Mouse (Mus musculus): ENCODE measurements around the gene Ceacam20. TPM values are rescaled to one million over a fixed set of nuclear protein-coding genes. Genes with fewer than 3 reads are reported as not detected.
"Not testable (repeated sequence)": the region's sequence is repeated elsewhere in the genome, so short reads cannot be mapped to it uniquely, and the experiment has no call there.

Gene Ceacam20
- not detected for total RNA-seq (2021)

DNA sequence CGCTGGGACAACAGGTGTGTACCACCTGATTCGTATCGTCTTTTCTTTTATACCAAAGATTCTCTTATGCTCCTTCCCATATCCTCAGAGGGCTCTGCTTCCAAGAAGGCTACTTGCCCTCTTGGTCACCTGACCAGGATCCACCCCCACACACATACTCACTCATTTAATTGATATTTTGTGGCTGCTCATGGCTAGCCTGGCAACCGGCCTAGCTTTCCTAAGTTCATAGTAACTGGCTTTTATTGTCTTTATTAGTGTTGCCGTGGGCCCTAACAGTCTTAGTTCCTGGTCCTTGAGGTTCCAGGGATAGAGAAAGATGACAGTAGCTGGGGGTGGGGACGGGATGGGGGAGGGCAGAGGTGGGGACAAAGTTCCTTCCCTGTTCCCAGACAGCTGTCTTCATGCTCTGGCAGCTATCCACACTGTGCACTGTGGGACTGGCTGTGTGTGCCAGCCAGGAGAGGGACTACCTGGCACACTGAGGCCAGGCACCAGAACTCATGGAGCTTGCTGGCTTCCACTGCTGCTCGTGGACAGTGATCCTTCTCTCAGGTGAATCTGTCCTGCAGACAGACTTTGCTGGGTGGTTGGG is at the start of gene Ceacam20:
Gene Ceacam20 (plus strand): TSS at position 428 of the 595 bp plus-strand sequence.
- DNase-seq: no peak
- intact Hi-C loops (cut with DNase I): no loop called here

DNA sequence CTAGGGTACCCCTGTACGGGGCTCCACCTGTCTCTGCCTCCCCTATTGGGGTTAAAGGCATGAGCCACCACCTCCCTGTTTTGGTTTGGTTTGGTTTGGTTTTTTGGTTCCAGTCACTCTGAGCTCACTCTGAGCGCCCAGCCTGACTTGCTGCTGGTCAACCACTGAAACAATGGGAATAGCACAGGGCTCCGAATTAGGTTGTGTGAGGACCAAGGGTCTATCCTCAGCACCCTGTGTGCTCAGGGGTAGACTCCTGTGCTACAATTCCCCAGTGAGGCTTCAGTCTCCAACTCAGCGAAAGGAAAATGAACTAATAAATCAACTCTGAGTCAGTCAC is 45.1 kb upstream of the Ceacam20 start:
- DNase-seq: no peak
- intact Hi-C loops (cut with DNase I): loop anchor here (5.0 kb wide), 1 partner anchor 37 kb away; no protein-coding TSS in a partner anchor

DNA sequence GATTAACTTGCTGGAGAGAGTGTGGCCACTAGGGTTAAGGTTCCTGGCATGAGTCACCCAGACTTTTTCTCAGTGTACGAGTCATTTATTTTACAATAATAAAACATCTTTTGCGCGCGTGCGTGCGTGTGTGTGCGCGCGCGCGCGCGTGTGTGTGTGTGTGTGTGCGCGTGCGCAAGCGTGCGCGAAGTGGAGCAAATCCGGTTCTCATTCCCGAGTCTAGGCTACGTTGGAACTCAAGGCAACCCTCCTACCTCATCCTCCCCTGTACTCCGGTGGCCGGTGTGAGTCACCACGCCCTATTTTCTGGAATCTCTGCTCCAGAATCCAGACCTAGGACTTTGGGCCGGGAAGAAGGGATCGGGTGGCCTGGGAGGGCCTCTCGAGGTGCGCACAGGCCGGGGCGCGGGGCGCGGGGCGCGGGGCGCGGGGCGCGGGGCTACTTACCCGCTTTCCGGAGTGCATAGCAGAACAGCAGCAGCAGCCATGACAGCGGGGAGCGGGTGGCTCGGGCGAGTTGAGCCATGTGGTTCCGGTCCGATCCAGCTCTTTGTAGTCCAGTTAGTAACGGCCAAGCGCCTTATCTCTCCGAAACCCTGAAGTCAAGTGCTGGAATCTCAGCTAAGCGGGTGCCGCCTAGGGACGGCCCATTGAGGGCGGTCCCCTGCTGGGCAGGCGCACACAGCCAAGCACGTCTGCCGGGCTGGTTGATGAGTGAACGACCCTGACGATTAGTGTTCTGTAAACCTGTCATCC is 44.5 kb upstream of the Ceacam20 start, which contains the start of gene Pvr:
Gene Pvr (minus strand): TSS at position 655 of the 756 bp plus-strand sequence.
- intact Hi-C loops (cut with DNase I): loop anchor here (5.0 kb wide), 1 partner anchor 37 kb away; no protein-coding TSS in a partner anchor
- DNase-seq: peak; percentile 38

DNA sequence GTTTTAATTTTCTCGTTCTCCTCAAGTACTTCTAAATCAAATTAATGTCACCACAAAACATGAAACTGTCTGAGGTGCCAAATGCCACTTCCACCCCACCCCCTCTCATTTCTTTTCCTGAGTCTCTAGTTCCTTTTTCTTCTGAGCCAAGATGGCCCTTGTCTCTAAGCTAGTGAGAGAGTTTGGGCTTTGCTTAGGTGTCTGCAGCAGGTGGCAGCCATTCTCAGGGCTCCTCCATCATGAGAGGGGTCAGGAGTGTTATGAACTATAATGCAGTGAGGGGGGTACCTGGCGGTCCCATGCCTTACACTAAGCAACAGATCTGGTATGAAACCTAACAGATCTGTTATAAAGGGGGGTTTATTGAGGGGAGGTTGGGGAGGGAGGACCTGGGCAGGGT is 41.9 kb upstream of the Ceacam20 start:
- intact Hi-C loops (cut with DNase I): loop anchor here (5.0 kb wide), 1 partner anchor 34 kb away; no protein-coding TSS in a partner anchor
- DNase-seq: no peak

DNA sequence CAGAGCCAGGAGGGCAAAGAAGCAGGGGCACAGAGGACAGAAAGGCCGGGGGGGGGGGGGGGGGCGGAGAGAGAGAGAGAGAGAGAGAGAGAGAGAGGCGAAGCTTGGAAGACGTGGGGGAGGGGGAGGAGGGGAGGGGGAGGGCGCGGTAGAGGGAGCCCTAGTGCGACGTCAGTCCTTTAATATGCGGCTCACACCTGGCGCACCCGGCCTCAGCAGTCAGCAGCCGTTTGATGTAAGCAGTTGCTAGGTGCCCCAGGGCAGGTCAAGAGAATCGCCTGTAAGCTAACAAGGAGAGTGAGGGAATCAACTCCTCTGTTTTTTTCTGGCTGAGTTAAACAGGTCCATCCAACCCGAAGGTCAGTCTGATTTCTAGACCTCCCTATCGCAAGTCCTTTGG is 41.4 kb upstream of the Ceacam20 start:
- intact Hi-C loops (cut with DNase I): loop anchor here (5.0 kb wide), 1 partner anchor 34 kb away; no protein-coding TSS in a partner anchor

DNA sequence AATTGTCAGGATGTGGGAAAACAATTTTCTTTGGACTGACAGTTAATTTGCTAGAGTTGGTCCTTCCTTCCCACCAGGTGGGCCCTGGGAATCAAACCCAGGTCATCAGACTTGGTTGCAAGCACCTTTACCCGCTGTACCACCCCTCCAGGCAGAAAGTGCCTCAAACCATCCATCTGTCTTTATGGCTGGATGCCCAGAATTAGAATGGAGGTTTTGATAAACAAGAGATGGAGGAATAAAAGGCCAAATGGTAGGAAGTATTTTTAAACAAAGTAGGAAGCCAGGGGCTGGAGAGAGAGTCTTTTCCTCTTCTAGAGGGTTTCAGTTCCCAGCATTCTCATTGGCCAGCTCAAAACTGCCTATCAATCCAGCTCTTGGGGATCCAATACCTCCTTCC is 39.8 kb upstream of the Ceacam20 start:
- intact Hi-C loops (cut with DNase I): no loop called here
- no peak for DNase-seq

More for the DNA sequence above, 41.4 kb upstream of the Ceacam20 start:
- DNase-seq: no peak

DNA sequence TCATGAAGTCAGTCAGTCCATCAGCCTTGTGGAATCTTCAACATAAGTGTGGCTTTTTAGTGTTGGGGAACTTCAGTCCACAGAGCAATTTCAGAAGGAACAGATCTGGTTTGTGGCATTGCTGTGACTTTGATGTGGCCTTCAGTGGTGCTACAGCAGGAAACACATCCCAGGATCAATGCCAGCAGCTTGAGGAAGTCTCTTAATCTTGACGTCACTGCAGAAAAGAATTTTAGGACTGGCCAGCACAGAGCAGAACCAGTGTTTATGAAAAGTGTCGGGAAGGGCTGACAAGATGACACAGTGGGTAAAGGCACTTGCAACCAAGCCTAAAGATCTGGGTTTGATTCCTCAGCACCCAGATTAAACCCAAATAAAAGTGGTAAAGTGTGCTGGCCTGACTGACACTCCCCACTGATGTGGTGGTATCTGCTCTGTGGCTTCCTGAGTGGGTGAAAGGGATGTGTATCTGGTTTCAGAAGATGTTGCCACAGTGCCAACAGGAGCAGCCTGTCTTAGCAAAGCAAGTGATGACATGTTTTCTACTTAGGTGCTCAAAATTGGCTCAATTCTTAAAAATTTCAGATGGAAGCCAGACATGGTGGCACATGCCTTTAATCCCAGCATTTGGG is 38.2 kb upstream of the Ceacam20 start:
- DNase-seq: no peak
- intact Hi-C loops (cut with DNase I): no loop called here

DNA sequence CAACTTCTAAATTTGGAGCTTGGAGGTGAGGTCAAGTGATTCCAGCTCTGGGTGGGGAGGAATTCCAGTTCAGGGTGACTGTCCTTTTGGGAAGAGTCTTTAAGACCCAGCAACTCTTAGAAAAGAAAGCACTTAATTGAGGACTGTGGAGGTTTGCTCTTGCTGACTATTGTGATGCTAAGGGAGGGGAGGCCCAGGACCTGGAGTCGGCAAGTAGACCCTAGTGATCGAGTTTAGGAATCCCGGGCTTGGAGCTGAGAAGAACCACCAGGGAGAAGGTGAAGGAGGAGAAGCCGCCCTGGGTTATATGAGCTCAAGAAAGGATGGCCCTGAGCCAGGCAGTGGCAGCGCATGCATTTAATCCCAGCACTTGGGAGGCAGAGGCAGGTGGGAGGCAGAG is 36.7 kb upstream of the Ceacam20 start:
- DNase-seq: no peak
- intact Hi-C loops (cut with DNase I): no loop called here

DNA sequence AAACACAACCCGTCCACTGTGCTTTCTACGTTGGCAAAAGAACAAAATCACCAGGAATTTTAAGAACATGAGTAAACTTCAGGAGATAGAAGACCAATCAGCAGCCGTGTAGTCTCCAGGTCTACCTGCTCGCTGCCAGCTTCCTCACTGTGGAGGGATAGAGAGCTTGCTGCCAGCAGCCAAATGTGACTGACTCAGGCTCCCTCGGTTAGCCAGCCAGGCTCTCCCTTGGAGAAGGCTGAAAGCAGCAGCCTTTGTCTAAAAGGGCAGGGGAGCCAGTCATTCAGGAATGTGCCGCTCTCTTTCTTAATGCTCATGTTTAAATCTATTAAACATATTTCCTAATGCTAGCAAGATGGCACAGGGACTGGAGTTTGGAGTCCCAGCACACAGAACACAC is 34.7 kb upstream of the Ceacam20 start:
- intact Hi-C loops (cut with DNase I); DNase-seq: not testable (repeated sequence)

DNA sequence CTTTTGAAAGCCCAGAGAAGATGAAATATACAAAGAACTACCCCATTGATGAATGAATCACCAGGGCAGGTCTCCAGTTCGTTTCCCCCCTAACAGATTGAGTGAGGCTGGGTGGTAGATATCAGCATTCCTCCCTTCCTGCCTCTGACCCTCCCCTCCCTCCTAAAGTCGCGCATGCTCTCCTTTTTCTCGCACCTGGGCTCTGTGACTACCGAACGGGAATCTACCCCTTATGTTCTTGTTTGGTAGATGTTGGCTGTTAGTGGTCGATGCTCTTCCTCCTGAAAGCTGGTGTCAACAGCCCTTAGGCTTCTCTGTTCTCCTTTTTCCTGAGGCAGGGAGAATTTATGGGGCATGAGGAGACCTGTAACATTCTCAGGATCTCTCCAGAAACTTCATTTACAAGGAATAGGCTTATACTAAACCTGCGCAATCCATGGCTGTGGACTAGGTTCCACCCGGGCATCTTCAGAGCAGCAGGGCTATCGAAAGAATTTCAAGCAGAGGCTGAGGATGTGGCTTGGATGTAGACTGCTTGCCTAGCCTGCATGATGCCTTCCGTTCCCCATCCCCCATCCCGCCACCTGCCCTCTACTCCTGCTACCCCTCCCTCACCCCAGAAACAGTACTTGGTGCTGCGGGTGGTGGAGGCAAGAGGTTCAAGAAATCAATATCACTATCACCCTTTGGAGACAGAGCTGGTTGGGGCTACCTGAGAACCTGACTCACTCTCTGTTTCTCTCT is 32.9 kb upstream of the Ceacam20 start:
- intact Hi-C loops (cut with DNase I): no loop called here
- no peak for DNase-seq

DNA sequence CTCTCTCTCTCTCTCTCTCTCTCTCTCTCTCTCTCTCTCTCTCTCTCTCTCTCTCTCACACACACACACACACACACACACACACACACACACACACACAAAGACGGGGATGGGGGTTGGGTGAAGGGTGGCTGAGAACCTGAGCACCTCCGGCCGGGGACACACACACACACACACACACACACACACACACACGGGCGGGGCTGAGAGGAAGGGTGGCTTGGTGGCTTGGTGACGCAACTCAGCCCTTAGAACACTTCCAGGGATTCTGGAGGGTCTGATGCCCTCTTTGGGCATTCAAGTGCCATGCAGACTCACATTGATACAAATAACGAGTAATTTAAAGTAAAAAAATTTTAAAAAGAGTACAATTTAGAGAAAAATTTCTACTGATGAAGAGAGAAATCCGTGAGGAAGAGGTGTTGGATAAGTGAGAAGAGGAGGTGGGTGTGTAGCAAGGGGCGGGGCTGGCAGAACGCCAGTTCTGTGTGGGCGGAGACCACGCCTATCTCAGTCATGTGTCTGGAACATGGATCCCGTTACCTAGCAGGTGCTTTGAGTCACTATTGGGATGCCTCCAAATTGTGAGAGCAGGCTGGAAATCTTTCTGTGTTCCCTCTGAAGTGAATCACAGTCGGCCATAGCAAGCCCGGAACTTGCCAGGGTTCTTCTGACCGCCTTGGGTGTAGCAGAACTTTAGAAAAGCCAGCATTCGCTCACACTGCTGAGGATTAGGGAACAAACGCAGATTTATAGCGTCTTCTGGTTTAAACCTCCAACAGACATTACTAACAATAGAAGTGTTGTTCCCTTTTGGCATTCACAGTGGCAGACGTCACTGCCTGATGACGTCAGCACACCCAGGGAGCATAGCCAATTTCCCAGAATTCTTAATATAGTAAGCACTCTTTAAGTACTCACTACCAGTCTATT is 32.1 kb upstream of the Ceacam20 start:
- peak; percentile 36 for DNase-seq
- intact Hi-C loops (cut with DNase I): no loop called here

DNA sequence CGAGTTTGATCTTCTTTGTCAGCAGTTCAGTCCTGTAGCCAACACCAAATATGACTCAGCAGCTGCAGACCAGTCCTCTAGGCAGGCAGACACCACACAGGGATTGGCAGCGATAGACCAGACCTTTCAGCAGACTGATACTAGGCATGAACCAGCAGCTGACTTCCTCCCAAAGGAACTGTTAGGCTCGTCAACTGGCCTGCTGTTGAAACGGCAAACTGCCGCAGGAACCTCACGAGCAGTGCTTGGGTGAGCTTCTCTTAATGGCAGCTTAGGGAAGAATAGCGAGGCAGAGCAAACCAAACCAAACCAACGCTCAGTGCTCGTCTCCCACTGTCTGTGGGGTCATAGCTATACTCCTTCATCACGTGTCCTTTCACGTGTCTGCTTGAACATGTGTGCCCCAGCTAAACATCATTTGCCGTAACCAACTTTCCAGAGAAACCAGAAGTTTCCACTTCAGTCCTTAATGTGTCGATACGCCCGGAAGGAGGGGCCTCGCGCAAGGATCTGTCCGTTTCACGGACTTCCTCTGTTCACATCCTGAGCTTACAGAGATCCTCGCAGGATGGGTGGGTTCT is 30.0 kb upstream of the Ceacam20 start:
- intact Hi-C loops (cut with DNase I): no loop called here
- DNase-seq: no peak

DNA sequence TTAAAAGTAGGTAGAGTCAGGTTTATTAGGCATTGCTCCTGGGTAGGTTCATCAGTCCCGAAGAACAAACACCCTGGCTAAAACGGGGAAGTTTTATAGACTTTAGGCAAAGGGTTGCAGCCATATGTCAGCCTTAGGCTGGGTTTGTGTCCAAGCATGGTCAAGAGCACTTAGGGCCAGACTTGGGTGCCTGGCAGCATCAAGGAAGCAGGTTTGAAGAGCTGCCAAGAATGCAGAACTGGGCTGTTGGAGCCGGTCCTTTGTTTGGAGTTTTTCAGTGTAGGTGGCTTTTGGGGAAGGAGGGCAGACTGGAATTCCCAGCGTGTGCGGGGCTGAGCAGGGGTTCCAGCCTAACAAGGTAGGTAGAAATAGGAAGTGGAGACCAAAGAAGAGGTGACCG is 29.3 kb upstream of the Ceacam20 start:
- intact Hi-C loops (cut with DNase I): no loop called here

DNA sequence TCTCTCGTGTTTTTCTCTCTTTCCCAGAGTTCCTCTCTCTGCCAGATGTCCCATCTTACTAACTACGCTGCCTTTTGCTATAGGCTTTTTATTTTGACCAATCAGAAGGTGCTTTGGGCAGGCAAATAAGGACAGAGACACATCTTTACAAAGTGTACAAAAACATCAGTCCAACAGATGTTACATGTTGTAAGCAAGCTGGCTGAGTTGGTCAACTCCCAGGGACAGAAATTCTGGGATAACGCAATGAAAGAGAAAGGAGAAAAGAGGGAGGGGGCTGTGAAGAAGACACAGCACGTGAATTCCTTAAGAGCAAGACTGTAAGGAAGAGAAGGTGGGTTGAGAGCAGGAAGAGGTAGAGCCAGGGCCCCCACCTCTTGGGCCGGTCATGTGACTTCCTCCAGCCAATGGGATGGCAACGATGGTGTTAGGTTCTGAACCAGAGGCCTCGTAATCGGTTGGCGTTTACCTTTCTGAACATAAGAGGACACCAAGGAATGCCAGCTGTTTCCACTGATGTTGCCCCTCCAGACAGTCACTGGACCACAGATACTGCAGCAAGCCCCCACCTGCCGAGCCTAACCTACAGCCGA is 27.9 kb upstream of the Ceacam20 start:
- intact Hi-C loops (cut with DNase I): no loop called here
- no peak for DNase-seq

More for the DNA sequence above, 29.3 kb upstream of the Ceacam20 start:
- DNase-seq: no peak

DNA sequence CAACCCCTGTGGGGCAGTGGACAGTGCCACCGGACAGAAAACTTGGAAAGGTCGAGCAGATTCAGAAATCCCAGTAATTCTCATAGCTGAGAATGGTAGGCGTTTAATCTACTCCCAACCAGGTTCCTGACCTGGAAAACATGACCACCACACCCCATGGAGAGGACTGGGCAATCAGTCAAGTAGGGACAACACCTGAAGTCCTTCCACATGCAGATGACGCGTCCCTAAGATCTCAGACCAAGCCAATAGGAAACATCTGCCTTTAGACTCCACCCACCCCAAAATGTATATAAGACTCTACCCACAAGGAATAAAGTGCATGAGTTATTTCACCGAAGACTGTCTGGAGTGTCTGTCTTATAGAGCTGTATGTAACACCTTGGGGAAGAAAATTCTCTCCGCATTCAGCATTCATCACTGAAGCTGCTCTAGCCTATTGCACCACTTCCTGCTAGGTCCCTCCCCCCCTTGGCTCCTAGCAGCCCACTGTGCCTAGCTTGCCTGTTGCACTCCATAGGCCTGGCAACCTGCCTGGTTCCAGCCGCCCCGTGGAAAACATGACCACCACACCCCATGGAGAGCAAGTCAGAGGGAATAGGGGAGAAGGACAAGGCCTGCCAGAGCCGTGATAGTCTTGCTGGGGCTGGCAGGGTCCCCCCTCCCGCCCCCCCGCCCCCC is 25.5 kb upstream of the Ceacam20 start:
- peak; percentile 74 for DNase-seq
- intact Hi-C loops (cut with DNase I): no loop called here

DNA sequence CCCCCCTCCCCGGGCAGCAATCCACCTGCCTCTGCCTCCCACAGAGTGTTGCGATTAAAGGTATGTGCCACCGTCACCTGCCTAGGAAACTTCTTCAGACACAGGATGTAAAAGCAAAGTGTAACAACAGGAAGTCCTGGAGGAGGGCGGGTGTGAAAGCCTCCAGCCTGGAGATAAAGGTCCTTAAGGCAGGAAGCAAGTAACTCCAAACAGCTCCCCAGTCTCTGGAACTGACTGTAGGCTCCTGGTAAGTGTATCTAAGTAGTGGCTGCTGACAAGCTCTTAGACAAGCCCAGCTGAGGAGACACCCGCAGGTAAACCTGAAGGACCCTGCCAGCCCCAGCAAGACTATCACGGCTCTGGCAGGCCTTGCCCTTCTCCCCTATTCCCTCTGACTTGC is 25.0 kb upstream of the Ceacam20 start:
- intact Hi-C loops (cut with DNase I): no loop called here
- DNase-seq: no peak

DNA sequence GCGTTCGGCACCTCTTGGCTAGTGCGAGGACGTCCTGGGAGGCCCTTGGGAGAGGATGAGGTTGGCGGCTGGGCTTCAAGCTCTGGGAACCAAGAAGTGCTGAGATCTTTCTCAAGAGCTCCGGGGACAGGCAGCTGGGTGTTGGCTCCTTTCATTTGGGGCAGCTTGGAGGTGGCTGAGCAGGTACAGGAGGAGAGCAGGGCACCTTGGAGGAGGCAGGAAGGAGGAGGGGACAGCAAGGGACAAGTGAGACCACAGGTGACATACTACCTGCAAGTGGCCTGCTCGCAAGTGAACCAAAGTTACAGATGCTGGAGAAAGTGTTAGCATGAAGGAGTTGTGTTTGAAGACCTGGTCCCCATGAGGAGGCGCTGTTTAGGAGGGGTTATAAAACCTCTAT is 20.5 kb upstream of the Ceacam20 start:
- DNase-seq: no peak
- intact Hi-C loops (cut with DNase I): no loop called here

DNA sequence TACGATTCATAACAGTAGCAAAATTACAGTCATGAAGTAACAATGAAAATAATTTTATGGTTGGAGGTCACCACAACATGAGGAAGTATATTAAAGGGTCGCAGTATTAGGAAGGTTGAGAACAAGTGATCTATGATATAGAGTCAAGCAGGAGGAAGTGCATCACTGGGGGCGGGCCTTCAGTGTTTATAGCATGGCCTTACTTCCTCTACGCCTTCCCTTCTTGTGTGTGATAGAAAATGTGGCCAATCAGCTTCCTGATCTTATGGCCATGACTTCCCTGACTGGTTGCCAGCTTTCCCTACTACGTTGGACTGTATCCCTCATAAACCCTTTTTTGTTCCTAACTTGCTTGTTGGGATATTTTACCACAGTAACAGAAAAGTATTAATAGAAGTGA is 20.0 kb upstream of the Ceacam20 start:
- intact Hi-C loops (cut with DNase I): no loop called here
- DNase-seq: no peak

All from left cerebral cortex, postnatal 4 days (tissue).